Mouse (Mus musculus) liver (tissue): ENCODE results near the gene Cyb5d1.

ENCODE experiments used
- DNase-seq: peaks from one replicate; pipeline ENCODE4 v3.0.0-alpha.2; 2020; ENCODE audit warnings: mixed read lengths

The Cyb5d1 gene

GRCm38 (mm10) chr11:69356544-69356943, 38.9 kb downstream of the Cyb5d1 start:
- DNase-seq, result no peak

DNA sequence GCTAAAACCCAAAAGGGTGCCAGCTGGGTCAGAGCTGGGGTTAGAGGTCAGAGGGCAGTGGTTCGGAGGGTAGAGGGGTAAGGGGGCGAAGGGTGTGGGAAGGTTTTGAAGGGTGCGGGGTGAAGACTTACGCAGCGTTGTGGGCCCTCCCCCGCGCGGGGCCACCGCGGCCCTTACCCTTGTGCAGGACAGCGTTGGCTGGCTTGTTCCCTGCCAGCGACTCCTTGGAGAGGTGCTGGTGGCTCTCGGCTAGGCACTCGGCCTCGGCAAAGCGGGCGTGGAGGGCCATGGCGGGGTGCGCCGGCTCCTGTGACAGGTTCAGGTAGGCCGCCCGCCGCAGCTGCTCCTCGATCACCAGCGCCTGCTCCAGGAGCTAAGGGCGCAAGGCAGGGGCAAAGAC, 49.0 kb downstream of the Cyb5d1 start:
- no peak for DNase-seq
